Mouse (Mus musculus): ENCODE measurements at regions not wholly inside any gene's neighbourhood (a gene's known extent, or its start where the extent isn't known, plus 50 kb on each side); places are given as distances from the start of the nearest gene placed in this dataset.
A peak's percentile ranks its signal among the peaks of the same experiment; 100 is the strongest.

GRCm38 (mm10) chr13:84685930-84686329, 463.8 kb downstream of the Tmem161b start:
- peak; percentile 32; the same call in 1 of the 2 replicates for TF ChIP-seq CTCF (IDR thresholded peaks at IDR 0.05; ENCODE audit: extremely low read depth, insufficient read depth, low read length)
- no peak for TF ChIP-seq POLR2A (IDR thresholded peaks at IDR 0.05; ENCODE audit: extremely low read depth, insufficient read depth, low read length)
